Mouse (Mus musculus) testis, adult 2 months (tissue): ENCODE measurements at regions not wholly inside any gene's neighbourhood (a gene's known extent, or its start where the extent isn't known, plus 50 kb on each side); places are given as distances from the start of the nearest gene placed in this dataset.

ENCODE experiments used
- H3K27ac ChIP-seq: fragments of 200-500 bp; 2 replicates; pipeline ENCODE4 v1.5.1; 2012; ENCODE audit warnings: low read depth, low read length; ENCODE audit not compliant: control insufficient read depth, insufficient read depth
- H3K27me3 ChIP-seq: fragments of 200-500 bp; 2 replicates; pipeline ENCODE4 v1.6.1; 2012; ENCODE audit warnings: mild to moderate bottlenecking, low read length, moderate library complexity; ENCODE audit not compliant: control insufficient read depth, insufficient read depth
- H3K36me3 ChIP-seq: fragments of 200-500 bp; 2 replicates; pipeline ENCODE4 v1.6.1; 2012; ENCODE audit warnings: mild to moderate bottlenecking, low read length; ENCODE audit not compliant: control insufficient read depth, insufficient read depth
- H3K4me1 ChIP-seq: fragments of 200-500 bp; 2 replicates; pipeline ENCODE4 v1.6.1; 2012; ENCODE audit warnings: low read length; ENCODE audit not compliant: control insufficient read depth, insufficient read depth
- H3K4me3 ChIP-seq: fragments of 200-500 bp; 2 replicates; pipeline ENCODE4 v1.5.1; 2012; ENCODE audit warnings: low read depth, mild to moderate bottlenecking, low read length, moderate library complexity, mixed read lengths; ENCODE audit not compliant: control insufficient read depth
- CTCF ChIP-seq: fragments of 200-500 bp; IDR thresholded peaks from 2 replicates; pipeline ENCODE4 v1.5.1; 2012; ENCODE audit warnings: low read depth, mild to moderate bottlenecking, inconsistent platforms, low read length, moderate library complexity; ENCODE audit not compliant: control insufficient read depth, insufficient read depth, insufficient replicate concordance
- POLR2A ChIP-seq: fragments of 200-500 bp; IDR thresholded peaks from 2 replicates; pipeline ENCODE4 v1.6.1; 2012; ENCODE audit warnings: low read depth, mild to moderate bottlenecking, inconsistent platforms, low read length, moderate library complexity; ENCODE audit not compliant: control insufficient read depth

GRCm38 (mm10) chr5:75266111-75266676 is 114.1 kb downstream of the Pdgfra start:
- Histone ChIP-seq H3K4me1 (no peaks in the 10 kb centered on the region), H3K27me3 (no peaks in the 10 kb centered on the region), H3K27ac (no peak overlapping the region), H3K36me3 (no peaks in the 10 kb centered on the region), H3K4me3 (no peak overlapping the region)
- TF ChIP-seq POLR2A (no peak), CTCF (no peak)

- H3K27me3 ChIP-seq = no peaks in the 10 kb centered on the region
- TF ChIP-seq CTCF (no peak), POLR2A (no peak)
- H3K4me1 ChIP-seq = no peaks in the 10 kb centered on the region
- H3K4me3 ChIP-seq = no peak overlapping the region
- H3K27ac ChIP-seq = no peak overlapping the region
- H3K36me3 ChIP-seq = no peaks in the 10 kb centered on the region
Measured at GRCm38 (mm10) chr5:75266871-75267270, 114.8 kb downstream of the Pdgfra start.

DNA sequence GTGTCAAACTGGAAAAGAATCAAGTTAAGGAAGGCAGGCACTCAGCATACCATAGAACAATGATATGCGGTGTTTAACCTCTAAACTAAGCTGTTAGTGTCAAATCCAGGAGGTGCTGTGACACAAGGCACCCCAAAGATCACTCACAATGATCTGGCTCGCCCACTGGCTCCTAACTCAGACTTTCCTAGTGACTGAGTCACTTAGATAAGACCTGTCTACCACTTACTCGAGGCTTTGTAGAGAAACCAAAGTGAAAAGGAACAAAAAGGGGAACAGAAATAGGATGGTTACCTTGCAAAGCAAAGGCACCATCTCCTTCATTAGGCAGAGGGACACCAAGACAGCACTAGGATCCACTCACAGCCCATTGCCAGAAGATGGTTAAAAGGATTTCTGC is 115.7 kb downstream of the Pdgfra start:
- TF ChIP-seq POLR2A (no peak), CTCF (no peak)

GRCm38 (mm10) chr5:75278041-75278440 is 125.9 kb downstream of the Pdgfra start:
- Histone ChIP-seq H3K27me3 (no peaks in the 10 kb centered on the region), H3K36me3 (no peaks in the 10 kb centered on the region), H3K4me3 (no peak overlapping the region), H3K4me1 (no peaks in the 10 kb centered on the region), H3K27ac (no peak overlapping the region)
- no peak for TF ChIP-seq CTCF
- TF ChIP-seq POLR2A = no peak

More for the DNA sequence above, 115.7 kb downstream of the Pdgfra start:
- Histone ChIP-seq H3K4me3 (no peak overlapping the region), H3K36me3 (no peaks in the 10 kb centered on the region), H3K27ac (no peak overlapping the region), H3K27me3 (no peaks in the 10 kb centered on the region), H3K4me1 (no peaks in the 10 kb centered on the region)

DNA sequence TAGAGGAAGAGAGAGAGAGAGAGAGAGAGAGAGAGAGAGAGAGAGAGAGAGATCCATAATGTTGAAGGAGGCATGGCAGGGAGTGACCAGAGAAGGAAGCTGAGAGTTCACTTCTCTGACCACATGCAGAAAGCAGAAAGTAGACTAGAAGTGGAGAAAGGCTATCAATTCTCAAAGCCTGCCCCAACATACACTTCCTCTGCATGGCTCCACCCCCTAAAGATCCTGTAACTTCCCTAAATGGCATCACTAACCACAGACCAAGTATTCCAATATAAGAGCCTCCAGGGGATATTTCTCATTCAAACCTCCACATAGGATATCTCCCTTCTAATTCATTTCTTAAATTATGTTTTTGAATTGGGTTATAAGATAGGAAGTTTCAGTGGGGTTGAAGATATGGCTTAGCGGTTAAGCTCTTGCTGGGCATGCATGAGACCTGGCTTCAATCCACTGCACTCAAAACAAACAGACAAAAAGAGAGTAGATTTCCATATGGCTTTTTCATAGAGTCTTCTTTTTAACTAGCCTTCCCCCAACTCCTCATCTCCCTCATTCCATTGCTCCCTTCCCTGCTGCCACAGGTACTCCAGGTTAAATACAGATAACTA is 127.6 kb downstream of the Pdgfra start:
- no peak for TF ChIP-seq POLR2A
- TF ChIP-seq CTCF = no peak
- Histone ChIP-seq H3K4me3 (no peak overlapping the region), H3K4me1 (no peaks in the 10 kb centered on the region), H3K27ac (no peak overlapping the region), H3K36me3 (no peaks in the 10 kb centered on the region), H3K27me3 (no peaks in the 10 kb centered on the region)

DNA sequence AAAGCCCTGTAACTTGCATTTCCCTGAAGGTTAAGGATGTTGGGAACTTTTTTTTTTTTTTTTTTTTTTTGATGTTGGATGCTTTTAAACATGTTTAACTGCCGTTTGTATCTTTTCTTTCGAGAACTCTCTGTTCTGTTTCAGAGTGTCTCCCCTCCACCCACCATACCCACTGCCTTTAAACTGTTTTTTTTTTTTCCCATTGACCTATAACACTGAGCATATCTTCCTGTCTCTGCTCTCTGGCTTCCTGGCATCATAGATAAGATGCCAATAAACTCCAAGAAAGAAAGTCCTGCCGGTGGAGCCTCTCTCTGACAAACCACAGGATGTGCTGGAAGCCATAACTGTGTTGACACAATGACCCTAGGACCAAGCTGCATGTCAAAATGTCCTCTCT is 128.6 kb downstream of the Pdgfra start:
- H3K4me1 ChIP-seq = no peaks in the 10 kb centered on the region
- H3K36me3 ChIP-seq = no peaks in the 10 kb centered on the region
- H3K27ac ChIP-seq = no peak overlapping the region
- H3K4me3 ChIP-seq = no peak overlapping the region
- no peaks in the 10 kb centered on the region for H3K27me3 ChIP-seq
- TF ChIP-seq POLR2A = no peak
- TF ChIP-seq CTCF = no peak

GRCm38 (mm10) chr5:75281510-75281909 is 129.4 kb downstream of the Pdgfra start:
- Histone ChIP-seq H3K36me3 (no peaks in the 10 kb centered on the region), H3K27me3 (no peaks in the 10 kb centered on the region), H3K4me1 (no peaks in the 10 kb centered on the region), H3K4me3 (no peak overlapping the region), H3K27ac (no peak overlapping the region)
- no peak for TF ChIP-seq POLR2A
- TF ChIP-seq CTCF = no peak

- TF ChIP-seq CTCF = no peak
- no peak for TF ChIP-seq POLR2A
- H3K27me3 ChIP-seq = no peaks in the 10 kb centered on the region
- H3K4me1 ChIP-seq = no peaks in the 10 kb centered on the region
- no peaks in the 10 kb centered on the region for H3K36me3 ChIP-seq
- no peak overlapping the region for H3K4me3 ChIP-seq
- H3K27ac ChIP-seq = no peak overlapping the region
Measured at GRCm38 (mm10) chr5:75282617-75283016, 130.5 kb downstream of the Pdgfra start.
